Mouse (Mus musculus): ENCODE results near the gene Serpinf1.
"Not testable (repeated sequence)": the region's sequence is repeated elsewhere in the genome, so short reads cannot be mapped to it uniquely, and the experiment has no call there.

The Serpinf1 gene

DNA sequence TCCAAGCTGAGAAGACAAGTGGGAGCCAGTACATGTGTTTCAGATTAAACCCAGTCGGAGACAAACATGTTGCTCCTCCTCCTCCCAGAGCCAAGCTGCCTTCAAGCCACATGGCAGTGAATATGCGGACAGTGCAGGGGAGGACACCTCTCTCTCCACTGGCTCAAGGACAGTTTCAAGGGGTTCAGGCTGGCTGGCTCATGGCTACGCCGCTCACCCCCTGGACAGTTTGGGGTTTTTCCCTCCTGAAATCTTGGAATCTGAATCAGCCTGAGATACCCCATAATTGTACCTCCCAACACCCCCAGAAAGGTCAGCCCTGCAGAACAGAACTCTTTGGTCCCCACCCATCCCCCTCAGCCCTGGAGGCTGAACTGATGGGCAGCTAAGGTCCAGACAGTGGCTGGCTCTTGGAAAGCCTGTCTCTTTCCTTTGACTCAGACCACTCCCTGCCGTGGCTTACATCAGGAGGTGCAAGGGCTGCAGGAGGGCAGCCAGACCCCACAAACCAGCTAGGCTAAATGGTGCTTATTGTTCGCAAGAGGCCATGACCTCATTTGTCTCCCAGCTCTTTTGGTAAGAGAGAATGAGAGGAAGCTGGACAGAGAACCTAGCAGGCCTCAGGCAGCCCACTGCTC lies 1.0 kb downstream of the Serpinf1 start:
- DNase-seq (ENCODE audit: low spot score) = no peak

DNA sequence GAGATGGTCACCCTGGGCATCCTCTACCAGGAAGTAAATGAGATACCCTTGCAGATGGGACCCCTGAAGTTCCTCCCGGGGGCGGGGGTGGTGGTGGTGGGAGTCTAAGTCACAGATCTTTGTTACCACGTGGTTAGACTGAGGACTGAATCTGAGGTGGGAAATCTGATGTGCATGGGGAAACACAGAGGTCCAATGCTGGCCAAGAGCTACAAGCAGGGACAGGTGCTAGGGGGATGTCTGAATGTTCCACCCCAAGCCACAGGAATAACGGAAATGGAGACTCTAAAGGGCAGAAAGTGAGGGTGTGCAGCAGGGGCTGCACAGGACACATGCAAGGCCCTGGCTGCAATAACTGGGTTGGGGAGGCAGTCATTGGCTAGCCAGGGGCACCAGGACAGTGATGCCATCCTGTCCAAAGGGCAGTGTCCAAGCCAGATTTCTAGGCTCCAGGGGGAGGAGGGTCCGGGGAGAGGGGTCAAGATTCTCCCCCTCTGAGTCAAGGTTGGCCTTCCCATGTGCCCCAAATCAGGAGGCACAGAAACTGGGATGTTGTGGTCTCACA lies 1.6 kb downstream of the Serpinf1 start:
- DNase-seq (ENCODE audit: low spot score) = no peak

DNA sequence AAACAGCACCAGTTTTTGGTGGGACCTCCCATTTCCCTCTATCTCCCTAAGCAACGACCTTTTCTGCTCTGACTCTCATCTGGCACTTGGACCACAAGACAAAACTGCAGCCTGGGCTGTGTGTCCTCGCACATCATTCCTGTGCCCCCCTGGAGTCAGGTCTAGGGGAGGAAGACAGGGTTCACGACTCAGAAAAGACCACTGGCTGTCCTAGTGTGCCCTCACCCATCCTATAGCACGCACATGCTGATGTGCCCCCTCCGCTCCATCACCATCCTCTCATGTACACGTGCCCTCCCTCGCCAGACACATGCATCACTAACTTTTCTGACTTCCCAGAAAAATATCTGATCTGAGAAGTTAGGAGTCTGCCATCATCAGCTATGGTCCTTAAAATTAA lies 2.5 kb downstream of the Serpinf1 start:
- no peak for DNase-seq (ENCODE audit: low spot score)

DNA sequence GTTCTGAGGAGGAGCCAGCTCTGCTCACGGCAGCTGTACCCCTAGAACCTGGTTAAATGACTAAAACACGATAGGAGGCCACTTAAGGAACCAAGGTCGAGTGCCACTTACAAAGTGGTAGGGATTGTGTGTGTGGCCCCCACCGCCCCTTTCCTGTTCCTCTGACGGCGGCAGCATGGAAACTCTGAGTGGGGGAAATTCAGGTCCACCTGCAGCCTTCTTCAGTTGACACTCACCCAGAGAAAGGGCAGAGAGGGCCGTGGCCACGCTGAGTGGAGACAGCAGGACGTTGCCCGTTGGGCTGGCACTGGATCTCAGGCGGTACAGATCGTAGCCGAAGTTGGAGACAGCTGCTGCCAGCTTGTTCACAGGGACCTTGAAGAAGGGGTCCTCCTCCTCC lies 6.5 kb downstream of the Serpinf1 start:
- DNase-seq (ENCODE audit: low spot score) = no peak

DNA sequence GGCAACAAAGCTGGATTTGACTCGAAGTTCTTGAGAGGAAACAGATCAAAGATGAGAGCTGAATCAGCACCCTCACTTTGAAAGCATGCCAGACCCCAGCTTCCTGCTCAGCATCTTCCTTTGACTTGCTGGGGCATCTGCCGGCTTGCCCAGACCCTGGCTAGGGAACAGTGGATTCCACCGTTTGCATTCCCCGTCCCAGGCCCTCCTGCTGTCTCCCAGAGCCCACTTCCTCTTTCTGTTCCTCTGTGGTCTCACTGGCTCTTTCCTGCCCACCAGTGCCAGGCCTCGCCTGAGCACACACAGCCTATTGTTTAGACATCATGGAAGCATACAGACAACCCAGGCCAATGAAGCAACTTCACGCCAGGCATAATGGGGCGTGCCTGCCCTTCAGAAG lies 7.4 kb downstream of the Serpinf1 start:
- DNase-seq (ENCODE audit: low spot score) = no peak

DNA sequence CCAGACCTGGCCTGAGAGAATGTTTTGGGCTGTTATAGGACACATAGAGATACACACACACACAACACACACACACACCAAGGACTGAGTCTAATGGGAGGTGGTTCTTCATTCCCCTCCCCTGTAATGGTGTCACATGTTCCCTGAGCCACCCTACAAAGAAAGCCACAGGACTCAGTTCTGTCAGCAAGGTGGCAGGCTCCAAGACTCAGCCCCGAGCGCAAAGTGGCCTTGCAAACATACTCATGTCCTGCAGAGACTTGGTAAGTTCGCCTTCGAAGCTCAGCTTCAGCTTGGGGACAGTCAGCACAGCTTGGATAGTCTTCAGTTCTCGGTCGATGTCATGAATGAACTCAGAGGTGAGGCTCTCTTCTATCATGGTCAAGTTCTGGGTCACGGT lies 11.9 kb downstream of the Serpinf1 start:
- no peak for DNase-seq (ENCODE audit: low spot score)

DNA sequence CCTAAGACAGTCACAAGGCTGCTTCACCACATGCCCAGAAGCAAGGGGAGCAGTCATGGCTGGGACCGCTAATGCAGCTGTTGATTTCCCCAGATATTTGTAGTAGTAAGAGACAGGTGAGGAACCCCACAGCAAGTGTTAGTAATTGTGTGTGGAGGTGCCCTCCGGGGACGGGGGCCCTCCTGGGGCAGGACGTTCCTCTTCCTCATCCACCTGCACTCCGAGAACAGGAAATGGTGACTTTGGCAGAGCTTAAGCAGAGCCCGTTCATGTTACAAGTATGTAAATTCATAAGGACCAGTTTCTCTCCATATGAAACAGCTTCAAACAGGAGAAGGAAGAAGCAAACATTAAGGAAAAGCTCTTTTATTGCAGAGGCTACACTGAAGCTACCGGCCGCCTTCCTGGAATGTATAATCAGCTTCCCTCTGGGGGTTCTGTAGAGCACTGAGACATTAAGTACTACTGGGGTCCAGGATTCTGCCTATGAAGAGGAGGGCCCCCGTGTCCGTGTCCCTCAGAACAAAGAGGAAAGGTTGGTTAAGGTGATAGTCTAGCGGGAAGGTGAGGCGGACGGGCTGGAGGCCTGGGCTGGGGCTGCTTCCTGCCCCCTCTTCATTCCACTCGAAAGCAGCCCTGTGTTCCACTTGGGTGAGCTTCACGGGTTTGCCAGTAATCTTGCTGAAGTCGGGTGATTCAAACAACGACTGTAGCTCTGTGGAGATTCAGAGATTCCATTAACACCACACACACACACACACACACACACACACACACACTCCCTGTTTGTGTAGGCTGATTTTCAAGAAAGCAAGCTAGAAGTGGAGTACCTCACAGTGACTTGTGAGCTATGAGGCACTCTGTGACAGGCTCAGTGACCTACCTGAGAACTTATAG lies 12.6 kb downstream of the Serpinf1 start:
- no peak for DNase-seq (ENCODE audit: low spot score)

DNA sequence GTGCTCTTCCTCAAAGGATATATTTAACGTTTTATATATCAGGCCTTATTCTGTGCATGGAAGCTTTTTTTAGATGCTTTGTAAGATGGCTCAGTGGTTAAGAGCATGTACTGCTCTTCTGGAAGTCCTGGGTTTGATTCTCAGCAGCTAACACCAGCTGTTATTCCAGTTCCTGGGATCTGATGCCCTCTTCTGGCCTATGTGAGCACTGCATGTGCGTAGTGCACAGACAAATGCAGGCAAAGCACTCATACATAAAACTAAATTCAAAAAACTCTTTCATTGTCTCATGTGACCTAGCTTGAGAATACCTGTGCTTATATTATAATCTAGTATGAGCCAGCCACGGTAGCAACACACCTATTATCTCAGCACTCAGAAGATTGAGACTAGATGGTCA lies 15.6 kb downstream of the Serpinf1 start:
- DNase-seq (ENCODE audit: low spot score) = peak; percentile 32

DNA sequence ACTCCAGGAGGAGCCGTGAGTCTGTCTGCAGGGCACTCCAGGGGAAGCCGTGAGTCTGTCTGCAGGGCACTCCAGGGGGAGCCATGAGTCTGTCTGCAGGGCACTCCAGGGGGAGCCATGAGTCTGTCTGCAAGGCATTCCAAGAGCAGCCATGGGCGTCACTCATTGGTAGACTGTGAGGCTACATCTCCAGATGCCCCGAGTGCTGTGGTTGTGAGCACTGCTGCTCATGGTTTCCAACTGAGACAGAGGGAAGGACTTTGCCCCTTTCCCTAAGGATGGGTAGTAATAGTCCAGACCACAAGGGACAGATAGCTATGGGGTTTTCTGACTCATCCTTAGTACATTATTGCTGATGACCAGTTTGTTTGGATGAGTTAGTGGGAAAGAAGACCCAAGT lies 16.4 kb downstream of the Serpinf1 start:
- DNase-seq (ENCODE audit: low spot score) = no peak

DNA sequence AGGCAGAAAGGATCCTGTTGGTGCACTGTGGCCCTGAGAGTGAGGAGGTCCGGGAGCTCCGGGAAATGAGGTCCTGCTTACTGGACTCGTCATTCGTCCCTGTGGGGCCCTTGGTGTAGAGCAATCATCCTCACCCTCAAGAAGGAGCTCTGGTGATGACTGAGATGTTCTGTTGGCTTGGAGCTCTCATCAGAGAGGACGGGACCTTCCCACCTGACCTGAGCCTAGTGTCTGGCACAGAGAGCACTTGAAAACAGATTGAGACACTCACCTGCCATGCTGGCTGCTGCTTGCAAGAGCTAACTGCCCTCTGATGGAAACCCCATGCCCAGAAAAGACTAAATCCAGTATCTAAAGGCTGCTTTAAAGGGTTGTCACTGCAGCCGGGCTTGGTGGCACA lies 17.7 kb downstream of the Serpinf1 start:
- no peak for DNase-seq (ENCODE audit: low spot score)

DNA sequence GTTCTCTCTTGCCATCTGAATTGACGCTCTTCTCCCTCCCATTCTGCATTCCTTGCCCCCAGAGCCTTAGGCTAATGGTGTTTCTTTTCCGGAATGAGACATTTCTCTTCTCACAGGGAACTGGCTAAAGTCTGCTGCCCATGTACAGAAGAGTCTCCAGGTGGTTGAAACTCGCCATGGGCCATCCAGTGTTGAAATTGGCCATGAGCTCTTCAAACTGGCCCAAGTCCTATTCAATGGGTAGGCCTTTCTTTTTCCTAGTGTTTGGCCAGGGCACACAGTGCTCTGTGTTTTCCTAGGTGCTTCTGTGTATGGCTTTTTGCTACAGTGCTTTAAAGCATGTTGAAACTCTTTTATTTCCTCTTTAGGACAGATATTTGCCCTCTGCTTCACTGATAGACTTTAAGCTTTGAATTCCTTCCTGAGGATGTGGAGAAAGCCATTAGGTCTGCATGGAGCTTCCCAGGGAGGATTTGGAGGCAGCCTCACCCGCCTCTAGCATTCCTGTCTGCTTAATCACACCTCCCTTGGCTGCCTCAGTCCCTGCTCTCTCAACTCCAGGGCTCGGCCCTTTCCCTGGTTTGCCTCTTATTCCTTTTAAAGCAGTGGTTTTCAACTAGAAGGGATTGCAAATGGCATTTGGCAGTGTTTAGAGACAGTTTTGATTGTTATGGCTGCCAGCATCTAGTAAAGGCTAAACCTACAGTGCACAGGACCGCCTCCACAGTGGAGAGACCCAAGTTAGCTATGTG lies 19.0 kb downstream of the Serpinf1 start:
- no peak for DNase-seq (ENCODE audit: low spot score)

DNA sequence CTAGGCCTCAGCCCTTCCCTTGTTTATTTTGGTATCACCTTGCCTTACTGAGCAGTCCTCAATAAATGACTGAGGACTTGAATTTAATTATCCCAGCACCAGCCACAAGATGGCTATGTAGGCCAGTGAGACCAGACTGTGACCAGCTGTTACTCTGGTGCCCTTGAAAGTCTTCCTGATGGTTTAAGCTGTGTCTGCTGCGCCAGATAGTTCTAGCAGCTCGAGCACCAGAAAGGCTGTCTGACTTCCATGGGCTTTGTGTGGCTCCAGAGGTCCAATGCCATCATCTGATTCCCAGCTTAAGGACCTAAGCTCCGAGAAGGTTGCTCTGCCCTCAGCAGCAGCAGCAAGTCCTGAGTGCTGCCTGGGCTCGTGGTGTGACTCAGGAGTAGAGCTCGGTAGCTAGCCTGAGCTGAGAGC lies 20.2 kb downstream of the Serpinf1 start:
- peak; percentile 40 for DNase-seq (ENCODE audit: low spot score)

DNA sequence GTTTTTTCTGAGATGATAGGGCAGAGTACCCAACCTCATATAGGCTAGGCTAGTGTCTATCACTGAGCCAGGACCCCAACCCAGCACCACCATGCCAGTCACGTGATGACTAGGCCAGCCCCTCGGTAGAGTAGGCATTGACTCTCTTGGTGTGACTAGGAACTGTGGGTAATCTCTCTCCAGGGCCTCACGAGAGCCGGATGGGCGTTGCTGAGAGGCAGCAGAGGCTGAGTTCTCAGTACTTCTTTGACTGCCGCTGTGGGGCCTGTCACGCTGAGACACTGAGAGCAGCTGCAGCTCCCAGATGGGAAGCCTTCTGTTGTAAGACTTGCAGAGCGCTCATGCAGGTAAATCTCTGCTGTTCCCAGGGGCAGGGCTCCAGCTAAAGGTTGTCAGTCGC lies 22.4 kb downstream of the Serpinf1 start:
- no peak for DNase-seq (ENCODE audit: low spot score)

DNA sequence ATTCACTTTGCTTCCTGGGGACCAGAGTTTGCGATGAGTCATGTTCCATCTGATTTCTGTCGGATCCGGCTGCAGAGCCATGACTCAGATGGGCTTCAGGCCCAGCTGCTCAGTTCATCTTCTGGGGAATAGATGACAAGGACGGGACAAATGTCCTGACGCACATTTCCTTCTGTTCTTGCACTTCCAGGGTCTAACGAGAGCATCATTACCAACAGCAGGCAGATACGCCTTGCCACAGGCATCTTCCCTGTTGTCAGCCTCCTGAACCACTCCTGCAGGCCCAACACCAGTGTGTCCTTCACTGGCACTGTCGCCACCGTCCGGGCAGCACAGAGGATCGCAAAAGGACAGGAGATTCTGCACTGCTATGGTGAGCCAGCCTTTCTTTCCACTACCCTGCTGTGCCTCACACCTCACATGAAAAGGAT lies 23.1 kb downstream of the Serpinf1 start:
- DNase-seq (ENCODE audit: low spot score) = no peak

DNA sequence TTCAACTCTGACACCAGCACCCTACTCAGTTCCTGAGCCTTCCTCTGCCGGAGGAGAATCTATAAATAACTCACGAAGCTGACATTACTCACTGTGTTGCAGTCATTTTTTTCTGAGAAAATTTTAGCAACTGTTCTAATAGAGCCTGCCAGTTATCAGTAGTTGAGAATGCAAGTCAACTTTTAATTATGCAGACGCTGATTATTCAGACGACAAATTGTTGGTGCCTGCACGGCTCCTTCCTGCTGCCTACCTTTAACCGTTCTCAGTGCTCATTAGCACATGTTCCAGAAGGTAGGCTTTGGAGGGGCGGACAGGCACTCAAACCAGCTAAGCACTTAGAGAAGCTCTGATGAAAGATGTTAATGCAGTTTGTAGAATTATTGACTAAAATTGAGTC lies 25.0 kb downstream of the Serpinf1 start:
- DNase-seq (ENCODE audit: low spot score) = no peak

DNA sequence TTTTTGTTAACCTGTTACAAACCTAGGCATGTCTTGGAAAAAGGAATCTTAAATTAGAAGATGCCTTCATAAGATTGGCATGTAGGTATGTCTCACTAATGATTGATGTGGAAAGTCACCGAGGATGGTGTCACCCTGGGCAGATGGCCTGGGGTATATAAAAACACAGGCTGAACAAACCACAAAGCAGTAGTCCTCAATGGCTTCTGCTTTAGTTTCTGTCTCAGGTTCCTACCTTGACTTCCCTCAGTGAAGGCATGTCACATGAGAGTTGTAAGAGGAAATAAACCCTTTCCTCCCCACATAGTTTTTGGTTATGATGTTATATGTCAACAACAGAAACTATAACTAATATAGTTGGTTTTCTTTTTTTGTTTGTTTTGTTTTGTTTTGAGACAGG lies 26.9 kb downstream of the Serpinf1 start:
- no peak for DNase-seq (ENCODE audit: low spot score)

DNA sequence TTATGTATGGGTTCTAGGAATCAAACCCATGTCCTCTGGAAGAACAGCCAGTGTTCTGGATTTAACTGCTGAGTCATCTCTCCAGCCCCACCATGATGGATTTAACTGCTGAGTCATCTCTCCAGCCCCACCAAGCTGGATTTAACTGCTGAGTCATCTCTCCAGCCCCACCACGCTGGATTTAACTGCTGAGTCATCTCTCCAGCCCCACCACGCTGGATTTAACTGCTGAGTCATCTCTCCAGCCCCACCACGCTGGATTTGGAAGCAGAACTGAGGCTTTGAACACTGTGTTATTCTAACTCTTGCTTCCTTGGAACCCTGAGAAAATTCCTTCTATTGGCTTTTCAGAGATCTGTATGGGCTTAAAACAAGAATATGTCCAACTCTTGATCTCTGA lies 39.0 kb downstream of the Serpinf1 start:
- DNase-seq (ENCODE audit: low spot score) = not testable (repeated sequence)

DNA sequence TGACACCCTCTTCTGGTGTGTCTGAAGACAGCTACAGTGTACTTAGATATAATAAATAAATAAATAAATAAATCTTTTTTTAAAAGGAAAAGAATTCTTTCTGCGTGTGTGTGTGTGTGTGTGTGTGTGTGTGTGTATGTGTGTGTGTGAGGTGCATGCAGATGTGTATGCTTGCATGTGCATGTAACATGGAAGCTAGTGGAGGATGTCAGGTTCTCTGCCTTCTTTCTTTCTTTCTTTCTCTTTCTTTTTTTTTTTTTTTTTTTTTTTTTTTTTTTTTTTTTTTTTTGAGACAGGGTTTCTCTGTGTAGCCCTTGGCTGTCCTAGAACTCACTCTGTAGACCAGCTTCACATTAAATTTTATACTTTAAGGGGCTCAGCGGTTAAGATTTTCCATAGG lies 43.7 kb downstream of the Serpinf1 start:
- not testable (repeated sequence) for DNase-seq (ENCODE audit: low spot score)

DNA sequence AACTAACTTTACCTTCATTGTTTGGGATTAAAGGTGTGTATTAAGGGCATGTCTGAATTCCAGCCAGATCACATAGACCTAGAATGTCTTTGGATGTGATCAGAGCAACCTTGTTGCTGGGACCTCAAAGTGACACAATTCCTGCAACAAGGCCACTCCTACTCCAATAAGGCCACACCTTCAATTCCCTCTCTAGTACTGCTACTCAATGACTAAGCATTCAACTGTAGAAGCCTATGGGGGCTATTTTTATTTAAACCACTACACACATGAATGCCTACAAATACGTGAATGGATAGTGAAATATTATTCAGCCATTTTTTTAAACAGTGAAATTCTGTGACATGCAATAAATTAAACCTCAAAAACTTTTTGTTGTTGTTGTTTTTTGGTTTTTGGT lies 45.4 kb downstream of the Serpinf1 start:
- DNase-seq (ENCODE audit: low spot score) = no peak

All from ovary, postnatal 14 days (tissue).